Mouse (Mus musculus): ENCODE data around the gene Arhgap44.

Arhgap44 gene

DNA sequence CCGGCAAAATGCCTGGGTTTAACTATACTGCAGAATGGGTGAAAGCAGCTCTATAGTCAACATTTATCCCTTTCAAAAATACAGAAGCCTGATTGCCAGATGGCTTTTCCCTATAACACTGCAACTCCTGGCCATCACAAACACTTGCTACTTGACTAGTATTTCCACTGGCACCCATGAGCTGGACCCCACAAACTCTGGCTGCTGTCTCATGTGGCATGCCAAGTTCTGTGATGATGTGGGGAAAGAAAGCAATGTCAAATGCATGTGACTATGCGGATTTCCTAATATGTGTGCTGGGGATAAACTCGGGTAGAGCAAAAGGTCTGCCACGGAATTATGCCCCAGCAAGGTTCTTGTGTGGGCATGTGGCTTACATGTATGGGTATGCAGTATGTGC, 156.7 kb downstream of the Arhgap44 start:
- WGBS = 62% methylated on average over 4 of the region's 4 CpGs

- 60% methylated on average over 3 of the region's 3 CpGs for WGBS
Measured at GRCm38 (mm10) chr11:65004836-65005235, 157.9 kb downstream of the Arhgap44 start.

DNA sequence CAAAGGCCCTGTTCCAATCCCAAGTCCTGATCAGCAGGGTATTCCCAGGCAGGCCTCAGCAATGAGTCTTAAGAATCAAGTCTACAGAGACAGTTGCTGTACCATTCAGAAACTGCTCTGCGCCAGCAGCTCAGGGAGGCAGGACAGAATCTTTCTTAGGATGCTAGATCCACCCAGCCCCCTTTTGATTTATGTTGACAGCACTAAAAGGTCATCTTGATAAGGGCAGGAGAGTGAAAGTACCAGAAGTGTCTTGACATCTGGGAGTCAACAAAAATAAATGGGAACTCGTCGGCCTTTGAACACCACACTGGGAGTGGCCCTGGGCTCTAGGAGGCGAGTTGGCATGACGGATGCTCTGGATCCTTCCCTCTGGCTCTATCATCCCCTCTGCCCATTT, 159.2 kb downstream of the Arhgap44 start:
- WGBS = 84% methylated on average over 5 of the region's 5 CpGs

- WGBS = 66% methylated on average over 14 of the region's 14 CpGs
Measured at GRCm38 (mm10) chr11:65001729-65002128, 161.0 kb downstream of the Arhgap44 start.

DNA sequence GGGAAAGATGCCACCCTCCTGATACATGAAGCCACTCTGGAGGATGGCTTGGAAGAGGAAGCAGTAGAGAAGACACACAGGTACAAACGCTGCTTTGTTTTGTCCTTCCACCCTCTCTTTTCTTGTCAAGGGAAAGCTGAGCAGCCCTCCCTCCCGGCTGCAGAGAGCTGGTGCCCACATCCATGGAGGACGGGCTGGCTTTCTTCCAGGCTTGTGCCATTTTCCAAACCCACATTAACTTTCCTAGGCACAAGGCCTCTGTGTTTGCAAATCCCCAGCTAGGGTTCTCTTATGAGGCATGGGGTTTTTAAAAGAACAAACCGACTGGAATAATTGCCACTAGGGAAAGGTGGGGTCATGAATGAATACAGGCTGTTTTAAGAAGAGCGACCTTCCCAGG, 163.1 kb downstream of the Arhgap44 start:
- WGBS = 44% methylated on average over 5 of the region's 5 CpGs

- 68% methylated on average over 3 of the region's 3 CpGs for WGBS
Measured at GRCm38 (mm10) chr11:64998439-64998838, 164.3 kb downstream of the Arhgap44 start.

- 83% methylated on average over 2 of the region's 2 CpGs for WGBS
Measured at GRCm38 (mm10) chr11:64988556-64988955, 174.2 kb downstream of the Arhgap44 start.

GRCm38 (mm10) chr11:64979489-64979845, 183.3 kb downstream of the Arhgap44 start:
- 5% methylated on average over 9 of the region's 9 CpGs for WGBS

- WGBS = under 1% methylated on average over 65 of the region's 65 CpGs
Measured at GRCm38 (mm10) chr11:64978720-64979488, 183.9 kb downstream of the Arhgap44 start, which contains the start of gene Elac2. TSS of gene Elac2 (plus strand) at chr11:64979038.

DNA sequence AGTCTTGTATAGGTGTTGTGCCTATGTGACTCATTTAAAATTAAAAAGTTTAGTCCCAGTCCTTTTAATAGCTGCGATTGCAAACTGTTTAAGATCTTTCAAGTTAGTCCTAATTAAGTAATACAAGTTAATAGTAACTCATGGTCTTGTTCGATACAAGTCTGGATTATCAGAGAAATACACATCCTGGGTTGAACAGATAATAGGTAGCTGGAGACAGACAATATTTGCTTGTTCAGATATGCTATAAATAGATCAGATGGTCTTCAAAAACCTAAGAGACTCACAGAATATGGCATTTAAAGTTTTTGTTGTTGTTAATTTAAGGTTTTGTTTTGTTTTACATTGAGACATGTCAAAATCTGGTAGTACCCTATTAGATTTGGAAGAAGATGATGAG, 190.3 kb downstream of the Arhgap44 start:
- 78% methylated on average over 2 of the region's 2 CpGs for WGBS

DNA sequence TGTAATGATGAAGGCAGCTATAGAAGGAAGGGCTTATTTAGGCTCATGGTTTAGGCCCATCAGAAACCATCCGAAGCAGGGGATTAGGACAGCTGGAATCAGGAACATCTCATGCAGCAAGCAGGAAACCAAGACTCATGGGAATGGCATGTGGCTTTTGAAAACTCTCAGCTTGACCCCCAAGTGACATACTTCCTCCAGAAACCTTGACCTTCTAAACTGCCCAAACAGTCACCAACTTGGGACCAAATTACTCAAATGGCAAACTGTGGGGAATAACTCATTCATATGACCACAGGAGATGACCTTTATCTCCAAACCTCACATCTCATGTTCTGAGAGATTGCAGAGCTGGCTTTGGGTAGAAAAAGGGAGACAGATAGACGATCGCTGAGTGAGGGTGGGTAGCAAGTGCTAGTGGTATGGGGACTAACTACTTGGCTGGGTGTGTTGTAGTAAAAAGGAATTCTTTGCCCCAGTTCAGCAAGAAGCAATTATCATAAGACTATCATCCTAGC, 191.2 kb downstream of the Arhgap44 start:
- 75% methylated on average over 3 of the region's 3 CpGs for WGBS

GRCm38 (mm10) chr11:64968939-64969342, 193.8 kb downstream of the Arhgap44 start:
- 52% methylated on average over 4 of the region's 4 CpGs for WGBS

DNA sequence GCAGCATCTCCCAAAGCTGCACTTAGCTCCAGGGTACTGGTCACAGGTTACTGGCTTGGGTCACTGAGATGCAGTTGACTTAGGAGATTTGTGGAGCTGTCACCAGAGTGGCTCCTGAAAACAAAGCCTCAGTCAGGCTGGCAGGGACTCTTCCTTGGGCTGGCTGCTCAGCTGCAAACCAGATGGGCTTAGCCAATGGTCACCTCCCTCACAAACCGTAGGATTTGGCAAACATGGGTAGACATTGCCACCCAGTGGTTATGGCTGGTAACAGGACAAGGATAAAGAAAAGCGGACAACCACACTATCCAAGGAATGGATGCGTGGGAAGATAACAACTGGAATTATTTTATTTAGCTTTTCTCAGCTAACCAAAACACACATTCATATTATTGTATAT, 194.3 kb downstream of the Arhgap44 start:
- 4% methylated on average over 3 of the region's 3 CpGs for WGBS

GRCm38 (mm10) chr11:64962629-64963028, 200.1 kb downstream of the Arhgap44 start:
- WGBS = 95% methylated on average over 2 of the region's 2 CpGs

DNA sequence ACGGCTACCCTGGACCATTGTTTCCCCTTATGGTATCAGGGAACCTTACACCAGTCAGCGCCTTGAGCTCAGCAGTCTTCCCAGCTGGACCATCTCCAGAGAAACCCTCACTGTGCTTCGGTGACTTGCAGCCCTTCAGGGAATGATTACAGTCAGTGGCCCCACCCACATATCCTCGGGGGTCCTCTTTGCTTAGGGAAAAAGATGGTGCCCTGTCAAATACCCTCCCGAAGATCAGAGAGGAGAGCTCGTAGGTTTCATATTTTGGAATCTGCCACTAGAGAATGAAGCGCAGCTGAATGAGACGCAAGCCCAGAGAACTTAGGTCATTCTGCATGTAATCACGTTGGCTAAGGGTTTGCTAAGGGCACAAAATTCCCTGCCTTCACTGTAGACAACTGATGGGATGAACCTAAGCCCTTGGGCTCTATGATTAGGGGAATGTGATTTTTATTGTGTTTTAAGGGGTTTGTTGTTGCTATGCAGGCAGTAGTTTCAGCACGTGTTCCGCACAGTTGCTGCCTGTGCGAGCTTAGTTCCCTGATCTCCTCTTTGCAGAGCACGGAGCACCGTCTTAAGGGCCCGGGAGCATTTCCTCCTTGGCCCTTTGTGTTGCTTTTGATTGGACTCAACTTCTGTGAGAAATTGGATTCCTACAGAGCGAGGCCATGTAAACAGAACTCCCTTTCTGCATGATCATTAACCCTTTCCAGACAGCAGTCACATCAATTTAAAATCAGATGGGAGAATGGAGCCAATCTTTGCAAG, 205.6 kb downstream of the Arhgap44 start:
- 8% methylated on average over 16 of the region's 16 CpGs for WGBS
